Mouse (Mus musculus) adrenal gland, adult 18-20 months (tissue): Measurements from ENCODE around the gene Acrv1. TPM values are rescaled to one million over a fixed set of nuclear protein-coding genes. Genes with fewer than 3 reads are reported as not detected.
A peak's percentile ranks its signal among the peaks of the same experiment; 100 is the strongest.
"Not testable (repeated sequence)": the region's sequence is repeated elsewhere in the genome, so short reads cannot be mapped to it uniquely, and the experiment has no call there.

Source experiments
- DNase-seq, 2 experiments: peaks; one replicate each; pipeline ENCODE4 v3.0.0; 2021 to 2022; ENCODE audit warnings: low spot score in 2 of 2
- long read RNA-seq, 2 experiments: library from polyadenylated mRNA; stranded (forward); transcript quantifications; one replicate each; pipeline ENCODE4 v2.0.0; 2021
- total RNA-seq, 2 experiments: library from RNA; stranded (reverse); gene quantifications; 1 replicate in 1 of 2; 2 replicates in 1 of 2; pipeline ENCODE4 v1.2.3; 2021

Gene Acrv1
- not detected for total RNA-seq
- long read RNA-seq, experiment 1, result 0 reads
- long read RNA-seq, experiment 2, result 0 reads

GRCm38 (mm10) chr9:36692920-36693319 is at the start of gene Acrv1:
Gene Acrv1, plus strand, starts transcription at chr9:36693220.
- no peak for DNase-seq

- not testable (repeated sequence) for DNase-seq
Observed at GRCm38 (mm10) chr9:36643276-36643675, 49.7 kb upstream of the Acrv1 start, which contains the start of gene A630095E13Rik. Gene A630095E13Rik, minus strand, starts transcription at chr9:36643376.

- no peak for DNase-seq
Observed at GRCm38 (mm10) chr9:36681424-36681823, 11.6 kb upstream of the Acrv1 start.

- no peak for DNase-seq
Observed at GRCm38 (mm10) chr9:36687329-36687728, 5.7 kb upstream of the Acrv1 start.

DNA sequence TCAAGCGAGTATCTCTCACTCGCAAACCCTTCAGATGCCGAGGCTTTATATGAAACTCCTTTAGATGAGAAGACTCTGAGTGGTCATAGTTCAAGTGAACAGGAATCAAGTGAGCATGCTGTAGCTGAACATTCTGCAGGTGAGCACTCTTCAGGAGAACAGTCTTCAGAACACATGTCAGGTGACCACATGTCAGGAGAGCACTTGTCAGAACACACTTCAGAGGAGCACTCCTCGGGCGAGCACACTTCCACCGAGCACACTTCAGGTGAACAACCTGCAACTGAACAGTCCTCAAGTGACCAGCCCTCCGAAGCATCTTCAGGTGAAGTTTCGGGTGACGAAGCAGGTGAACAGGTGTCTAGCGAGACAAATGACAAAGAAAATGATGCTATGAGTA is 1.3 kb downstream of the Acrv1 start:
- DNase-seq, result no peak

DNA sequence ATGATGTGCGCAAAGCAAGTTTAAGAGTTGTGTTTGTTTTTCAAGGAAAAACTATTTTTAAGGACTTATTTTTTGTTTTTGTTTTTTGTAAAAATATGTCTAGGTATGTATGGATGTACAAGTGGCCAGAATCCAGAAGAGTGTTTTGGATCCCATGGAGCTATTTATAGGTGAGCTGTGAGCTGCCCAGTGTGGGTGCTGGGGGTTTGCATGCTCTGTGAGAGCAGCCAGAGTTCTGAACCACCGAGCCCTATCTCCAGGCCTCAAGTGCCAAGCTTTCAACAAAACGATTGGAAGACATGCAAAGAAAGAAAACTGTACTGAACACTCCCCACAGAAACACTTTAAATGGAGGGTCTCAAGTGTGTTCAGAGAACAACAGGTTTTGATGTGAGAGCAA is 12.9 kb downstream of the Acrv1 start:
- no peak for DNase-seq

- DNase-seq, result no peak
Observed at GRCm38 (mm10) chr9:36707304-36707703, 14.3 kb downstream of the Acrv1 start.

GRCm38 (mm10) chr9:36716624-36717023 is 23.6 kb downstream of the Acrv1 start:
- DNase-seq, result no peak

DNA sequence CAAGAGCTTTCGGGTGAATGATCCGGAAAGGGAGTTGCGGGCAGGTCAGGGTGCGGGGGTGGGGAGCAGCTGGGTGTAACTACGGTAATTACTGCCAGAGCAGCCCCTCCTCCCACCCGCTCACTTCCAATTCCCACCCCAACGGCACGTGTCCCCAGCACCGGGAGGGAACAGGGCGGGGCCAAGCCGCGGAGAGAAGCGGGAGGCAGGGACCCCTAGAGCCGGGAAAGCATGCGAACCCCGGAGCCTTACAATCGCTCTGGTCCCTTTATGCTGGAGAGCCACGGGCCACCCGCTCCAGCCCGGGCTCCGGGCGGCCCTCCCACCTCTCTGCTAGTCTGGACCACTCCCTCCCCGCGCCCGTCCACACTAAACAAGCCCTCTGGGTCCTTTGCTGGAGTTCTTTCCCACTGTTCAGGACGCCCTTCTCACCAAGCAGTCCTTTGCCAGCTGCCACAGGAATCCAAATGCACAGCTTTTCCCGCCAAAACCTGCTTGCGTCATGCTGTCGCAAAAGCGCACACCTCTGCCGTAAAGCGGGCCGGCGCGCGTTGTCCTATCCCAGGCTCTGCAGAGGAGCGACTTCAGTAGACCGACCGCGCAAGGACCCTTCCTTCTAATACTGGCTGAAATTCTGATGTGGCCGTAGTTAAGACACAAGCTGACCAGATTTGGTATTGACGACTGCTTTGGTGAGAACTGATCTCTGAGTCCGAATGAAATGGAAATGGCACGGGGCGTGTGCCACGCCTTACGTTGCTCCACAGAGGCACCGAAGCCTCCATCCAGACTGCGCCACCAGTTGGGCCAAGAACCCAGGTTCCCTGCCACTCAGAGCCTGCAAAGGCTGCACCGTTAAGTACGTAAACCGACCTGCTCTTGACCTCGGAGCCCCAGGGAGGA is 33.4 kb downstream of the Acrv1 start:
- DNase-seq, result peak; percentile 89 to 94

DNA sequence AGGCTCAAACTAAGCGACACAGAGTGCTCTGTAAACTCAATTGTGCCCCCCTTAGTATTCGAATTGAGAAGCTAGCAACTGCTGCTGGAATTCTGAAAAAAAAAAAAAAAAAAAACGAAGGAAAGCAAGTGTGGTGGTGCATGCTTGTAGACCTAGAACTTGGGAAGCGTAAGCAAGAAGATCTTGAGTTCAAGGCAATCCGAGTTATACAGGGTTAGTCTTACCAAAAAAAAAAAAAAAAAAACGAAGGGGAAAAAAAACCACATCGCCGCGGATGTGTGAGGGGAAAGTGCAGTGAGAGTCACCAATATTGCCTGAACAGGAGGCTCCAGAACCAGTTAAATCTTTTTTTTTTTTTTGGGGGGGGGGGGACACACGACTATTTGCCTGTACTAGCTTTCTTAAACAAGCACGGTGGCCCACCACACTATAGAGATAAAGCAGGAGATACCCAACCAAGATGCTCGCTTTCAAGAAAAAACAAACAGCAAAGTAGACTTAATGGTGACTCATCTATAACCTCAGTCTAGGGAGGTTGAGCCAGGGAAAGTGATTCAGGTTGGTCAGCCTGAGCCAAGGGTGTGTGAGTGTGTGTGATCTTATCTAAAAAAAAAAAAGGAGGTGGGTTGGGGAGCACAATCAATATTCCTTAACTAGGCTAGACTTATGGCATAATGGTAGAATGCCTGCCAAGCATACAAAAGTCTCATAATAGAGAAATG is 34.2 kb downstream of the Acrv1 start, which contains the start of gene Chek1:
Chek1 (minus strand) TSS at position 32 of the 722 bp plus-strand sequence.
- no peak for DNase-seq

Other genes starting within 250 kb of the Acrv1 start
- not detected for gene Gm9513, start 217.6 kb upstream of the Acrv1 start, total RNA-seq
- not detected for gene Gm5615, start 151.3 kb upstream of the Acrv1 start, total RNA-seq
- gene Gm17689, start 110.6 kb upstream of the Acrv1 start, total RNA-seq, result not detected
- not detected for gene A630095E13Rik, start 49.8 kb upstream of the Acrv1 start, total RNA-seq
- 1 to 10 TPM; 1.6 to 2.6 TPM for gene Chek1, start 33.8 kb downstream of the Acrv1 start, total RNA-seq
- gene Stt3a, start 74.5 kb downstream of the Acrv1 start, total RNA-seq, result 100 to 1,000 TPM; 210 to 266 TPM
- gene Ei24, start 104.2 kb downstream of the Acrv1 start, total RNA-seq, result 100 to 1,000 TPM; 118 to 130 TPM
- 1 to 10 TPM; 4.0 to 5.9 TPM for gene Fez1, start 128.6 kb downstream of the Acrv1 start, total RNA-seq